Mouse (Mus musculus) hindbrain, embryonic 10.5 days (tissue): Measurements from ENCODE around the gene Mab21l3. TPM values are rescaled to one million over a fixed set of nuclear protein-coding genes. Genes with fewer than 3 reads are reported as not detected.

Source experiments
- DNase-seq: peaks from one replicate; pipeline ENCODE4 v3.0.0-alpha.2; 2017; ENCODE audit warnings: low spot score
- H3K27ac ChIP-seq: fragments of 300-500 bp; sonication (generic); 2 replicates; pipeline ENCODE4 v1.5.1; 2016; ENCODE audit warnings: mild to moderate bottlenecking, moderate library complexity
- H3K27me3 ChIP-seq: fragments of 300-500 bp; sonication (generic); 2 replicates; pipeline ENCODE4 v1.6.1; 2016; ENCODE audit warnings: mild to moderate bottlenecking; ENCODE audit not compliant: poor library complexity, insufficient read depth, severe bottlenecking
- H3K36me3 ChIP-seq: fragments of 300-500 bp; sonication (generic); 2 replicates; pipeline ENCODE4 v1.6.1; 2016; ENCODE audit warnings: mild to moderate bottlenecking, moderate library complexity
- H3K4me1 ChIP-seq: fragments of 300-500 bp; sonication (generic); replicated peaks from 2 replicates; pipeline ENCODE4 v1.6.1; 2016; ENCODE audit warnings: mild to moderate bottlenecking
- H3K4me3 ChIP-seq: fragments of 300-500 bp; sonication (generic); 2 replicates; pipeline ENCODE4 v1.5.1; 2016; ENCODE audit warnings: mild to moderate bottlenecking, moderate library complexity
- H3K9me3 ChIP-seq: fragments of 300-500 bp; sonication (generic); 2 replicates; pipeline ENCODE4 v1.6.1; 2016; ENCODE audit warnings: mild to moderate bottlenecking, moderate library complexity
- WGBS: fragments of 180-500 bp; shearing (Covaris S2); methylation state at CpG from one replicate; pipeline ENCODE4 v1.1.7; 2016; 5-methylcytosine and 5-hydroxymethylcytosine counted together
- polyA plus RNA-seq: library from polyadenylated mRNA; unstranded; fragments of >200 nt; fragmentation: Nextera tagmentation; extraction: Ambion mirVana; gene quantifications from 2 replicates; pipeline ENCODE4 v1.2.1, GENCODE M21; 2016

Mab21l3 gene
- 0.47 TPM in 2 replicates for polyA plus RNA-seq

GRCm38 (mm10) chr3:101848816-101849215 is at the start of gene Mab21l3:
Mab21l3 (minus strand) TSS chr3:101848959.
- no peak for DNase-seq
- Histone ChIP-seq H3K4me1 (no peaks in the 10 kb centered on the region), H3K36me3 (no peaks in the 10 kb centered on the region), H3K27ac (no peak within 1 kb of the TSS), H3K4me3 (no peak within 1 kb of the TSS), H3K9me3 (no peaks in the 10 kb centered on the region), H3K27me3 (no peaks in the 10 kb centered on the region)
- WGBS = 86% methylated on average over 5 of the region's 5 CpGs

GRCm38 (mm10) chr3:101897377-101897974 is 48.7 kb upstream of the Mab21l3 start:
- Histone ChIP-seq H3K27ac (no peak overlapping the region), H3K4me1 (peaks cover 13% of the 10 kb centered on the region; the same call in 1 of the 2 replicates), H3K36me3 (0 out of 2 replicates have a peak, but pooled peaks cover 5% of the 10 kb centered on the region), H3K9me3 (no peaks in the 10 kb centered on the region), H3K27me3 (no peaks in the 10 kb centered on the region), H3K4me3 (no peak overlapping the region)
- DNase-seq = no peak
- WGBS = 94% methylated on average over 15 of the region's 15 CpGs

- H3K27ac ChIP-seq = no peak overlapping the region
- WGBS = 26% methylated on average over 9 of the region's 9 CpGs
- DNase-seq = peak; percentile 77
Observed at GRCm38 (mm10) chr3:101896893-101897292, 48.1 kb upstream of the Mab21l3 start.

GRCm38 (mm10) chr3:101895376-101895910 is 46.7 kb upstream of the Mab21l3 start:
- no peak for DNase-seq
- H3K27ac ChIP-seq = no peak overlapping the region
- WGBS = 82% methylated on average over 7 of the region's 7 CpGs

More at GRCm38 (mm10) chr3:101896893-101897292, 48.1 kb upstream of the Mab21l3 start:
- Histone ChIP-seq H3K4me3 (no peak overlapping the region), H3K36me3 (0 out of 2 replicates have a peak, but pooled peaks cover 5% of the 10 kb centered on the region), H3K27me3 (no peaks in the 10 kb centered on the region), H3K9me3 (no peaks in the 10 kb centered on the region), H3K4me1 (peaks cover 10% of the 10 kb centered on the region; the same call in 1 of the 2 replicates)

GRCm38 (mm10) chr3:101885591-101885990 is 36.8 kb upstream of the Mab21l3 start:
- DNase-seq = no peak
- H3K27me3 ChIP-seq = no peaks in the 10 kb centered on the region
- 37% methylated on average over 3 of the region's 3 CpGs for WGBS
- no peaks in the 10 kb centered on the region for H3K36me3 ChIP-seq
- no peak overlapping the region for H3K4me3 ChIP-seq
- H3K9me3 ChIP-seq = no peaks in the 10 kb centered on the region
- no peak overlapping the region for H3K27ac ChIP-seq
- H3K4me1 ChIP-seq = no peaks in the 10 kb centered on the region; the same call in 1 of the 2 replicates

More at GRCm38 (mm10) chr3:101895376-101895910, 46.7 kb upstream of the Mab21l3 start:
- Histone ChIP-seq H3K4me3 (no peak overlapping the region), H3K4me1 (peaks cover 6% of the 10 kb centered on the region; the same call in 1 of the 2 replicates), H3K27me3 (no peaks in the 10 kb centered on the region), H3K9me3 (no peaks in the 10 kb centered on the region), H3K36me3 (0 out of 2 replicates have a peak, but pooled peaks cover 5% of the 10 kb centered on the region)

- WGBS = 78% methylated on average over 4 of the region's 4 CpGs
- no peak overlapping the region for H3K27ac ChIP-seq
- no peaks in the 10 kb centered on the region; the same call in 1 of the 2 replicates for H3K4me1 ChIP-seq
- DNase-seq = no peak
- no peaks in the 10 kb centered on the region for H3K27me3 ChIP-seq
- H3K36me3 ChIP-seq = no peaks in the 10 kb centered on the region
- H3K4me3 ChIP-seq = no peak overlapping the region
- H3K9me3 ChIP-seq = no peaks in the 10 kb centered on the region
Observed at GRCm38 (mm10) chr3:101885041-101885440, 36.3 kb upstream of the Mab21l3 start.

GRCm38 (mm10) chr3:101883902-101884301 is 35.1 kb upstream of the Mab21l3 start:
- H3K27me3 ChIP-seq = peaks cover 9% of the 10 kb centered on the region; the same call in 1 of the 2 replicates
- H3K4me3 ChIP-seq = no peak overlapping the region
- H3K9me3 ChIP-seq = no peaks in the 10 kb centered on the region
- no peak overlapping the region for H3K27ac ChIP-seq
- DNase-seq = no peak
- H3K36me3 ChIP-seq = peaks cover 8% of the 10 kb centered on the region; the same call in 1 of the 2 replicates
- WGBS = 85% methylated on average over 3 of the region's 3 CpGs
- H3K4me1 ChIP-seq = peaks cover 2% of the 10 kb centered on the region; the same call in 1 of the 2 replicates

GRCm38 (mm10) chr3:101881721-101882120 is 33.0 kb upstream of the Mab21l3 start:
- Histone ChIP-seq H3K9me3 (no peaks in the 10 kb centered on the region), H3K4me3 (no peak overlapping the region), H3K4me1 (peaks cover 19% of the 10 kb centered on the region), H3K27ac (no peak overlapping the region), H3K27me3 (peaks cover 11% of the 10 kb centered on the region; the same call in 1 of the 2 replicates), H3K36me3 (peaks cover 19% of the 10 kb centered on the region; the same call in 1 of the 2 replicates)
- DNase-seq = no peak
- WGBS = 76% methylated on average over 9 of the region's 9 CpGs

- Histone ChIP-seq H3K27ac (no peak overlapping the region), H3K36me3 (peaks cover 22% of the 10 kb centered on the region; the same call in 1 of the 2 replicates), H3K27me3 (peaks cover 11% of the 10 kb centered on the region; the same call in 1 of the 2 replicates), H3K4me1 (peaks cover 28% of the 10 kb centered on the region), H3K9me3 (no peaks in the 10 kb centered on the region), H3K4me3 (no peak overlapping the region)
- no peak for DNase-seq
- WGBS = 82% methylated on average over 6 of the region's 6 CpGs
Observed at GRCm38 (mm10) chr3:101880818-101881217, 32.1 kb upstream of the Mab21l3 start.

GRCm38 (mm10) chr3:101878136-101878535 is 29.4 kb upstream of the Mab21l3 start:
- peaks cover 22% of the 10 kb centered on the region; the same call in 1 of the 2 replicates for H3K36me3 ChIP-seq
- H3K4me3 ChIP-seq = no peak overlapping the region
- peaks cover 40% of the 10 kb centered on the region for H3K4me1 ChIP-seq
- H3K27me3 ChIP-seq = peaks cover 11% of the 10 kb centered on the region; the same call in 1 of the 2 replicates
- H3K9me3 ChIP-seq = no peaks in the 10 kb centered on the region
- peak overlapping the region; percentile 42; the same call in 1 of the 2 replicates for H3K27ac ChIP-seq
- no peak for DNase-seq
- WGBS = 18% methylated on average over 5 of the region's 5 CpGs

- 71% methylated on average over 7 of the region's 7 CpGs for WGBS
- Histone ChIP-seq H3K36me3 (peaks cover 22% of the 10 kb centered on the region; the same call in 1 of the 2 replicates), H3K27me3 (peaks cover 11% of the 10 kb centered on the region; the same call in 1 of the 2 replicates), H3K4me3 (no peak overlapping the region), H3K27ac (peak overlapping the region; percentile 59; the same call in 1 of the 2 replicates), H3K4me1 (peaks cover 40% of the 10 kb centered on the region), H3K9me3 (no peaks in the 10 kb centered on the region)
- no peak for DNase-seq
Observed at GRCm38 (mm10) chr3:101876459-101877285, 27.9 kb upstream of the Mab21l3 start.

GRCm38 (mm10) chr3:101875258-101875920 is 26.6 kb upstream of the Mab21l3 start:
- Histone ChIP-seq H3K27ac (0 out of 2 replicates have a peak overlapping the region, but pooled peaks have one; percentile 53), H3K27me3 (peaks cover 11% of the 10 kb centered on the region; the same call in 1 of the 2 replicates), H3K9me3 (no peaks in the 10 kb centered on the region), H3K36me3 (peaks cover 22% of the 10 kb centered on the region; the same call in 1 of the 2 replicates), H3K4me1 (peaks cover 40% of the 10 kb centered on the region), H3K4me3 (no peak overlapping the region)
- no peak for DNase-seq
- WGBS = 70% methylated on average over 10 of the region's 10 CpGs
